ENCODE assay signal across 7 mouse cellular contexts in genomic region chr17:35935763-35936162, GRCm38 (mm10). TPM values are rescaled to one million over a fixed set of nuclear protein-coding genes. Genes with fewer than 3 reads are reported as not detected.
A peak's percentile ranks its signal among the peaks of the same experiment; 100 is the strongest.
DNase-seq lines count a peak whose midpoint lies in the region; ATAC-seq and TF ChIP-seq lines count a peak whose summit lies in the region.
"Not testable (repeated sequence)": the region's sequence is repeated elsewhere in the genome, so short reads cannot be mapped to it uniquely, and the experiment has no call there.

No protein-coding gene starts in this region.

- not testable (repeated sequence) for H3K9me3 ChIP-seq in E14TG2a.4 (ENCODE audit: low read length); G1E (replicated peaks)

- TF ChIP-seq CTCF in E14TG2a.4 (conservative IDR thresholded peaks at IDR 0.05; ENCODE audit: low read length); G1E (IDR thresholded peaks at IDR 0.05; ENCODE audit: low read depth, low read length): not testable (repeated sequence)

- not testable (repeated sequence) for DNase-seq in G1E (ENCODE audit: low spot score)
- DNase-seq in heart, adult 11 months = peak; percentile 80

- H3K36me3 ChIP-seq in E14TG2a.4 (ENCODE audit: insufficient read depth, low read length) = peaks cover 18% of the 10 kb centered on the region
- H3K36me3 ChIP-seq in G1E (replicated peaks) = peaks cover 10% of the 10 kb centered on the region

- peaks cover 43% of the 10 kb centered on the region for H3K4me1 ChIP-seq in E14TG2a.4 (replicated peaks; ENCODE audit: low read depth, low read length)
- not testable (repeated sequence) for H3K4me1 ChIP-seq in G1E (ENCODE audit: insufficient read depth, low read depth, low read length)

- 0 out of 2 replicates have a peak, but pooled peaks have one; percentile 28 for ATAC-seq in G1E (ENCODE audit: extremely low read depth, insufficient number of reproducible peaks, low FRiP score, poor library complexity, severe bottlenecking)
- peak; percentile 56; the same call in 1 of the 2 replicates for ATAC-seq in cerebellum, adult (ENCODE audit: insufficient number of reproducible peaks, low FRiP score, low TSS enrichment)
- ATAC-seq in erythroid progenitor cell, adult 5-6 weeks (replicated peaks; ENCODE audit: low FRiP score, poor library complexity, severe bottlenecking) = peak; percentile 95
- ATAC-seq in megakaryocyte progenitor cell, adult 5-6 weeks (replicated peaks; ENCODE audit: poor library complexity) = peak; percentile 64
- peak; percentile 49 for ATAC-seq in neutrophil, adult 5-6 weeks (ENCODE audit: extremely low read depth, insufficient number of reproducible peaks, low FRiP score, poor library complexity, severe bottlenecking)

- peak overlapping the region; percentile 76 for H3K4me3 ChIP-seq in E14TG2a.4 (replicated peaks; ENCODE audit: low read length)
- not testable (repeated sequence) for H3K4me3 ChIP-seq in G1E (ENCODE audit: low read depth, low read length)

- not testable (repeated sequence) for H3K27me3 ChIP-seq in E14TG2a.4 (ENCODE audit: insufficient read depth, low read length); G1E (ENCODE audit: insufficient read depth, low read length)

RNA-seq across cellular contexts. Expression of gene Ppp1r10, which starts 19.5 kb away (rescaled TPM):
- total RNA-seq in G1E (2014; fragmentation: Nextera tagmentation) (85.7 and 93.8 TPM in 2 replicates), G1E (2017) (64.7 and 77.3 TPM in 2 replicates)
- 30.9 and 33.0 TPM in 2 replicates for polyA plus RNA-seq in G1E (2012)
- total RNA-seq in erythroid progenitor cell, adult 5-6 weeks (2015; ENCODE audit: low replicate concordance) = 53.7 and 90.1 TPM in 2 replicates
- total RNA-seq in erythroid progenitor cell, adult 5-6 weeks (2017; ENCODE audit: low replicate concordance) = 67.5 and 87.5 TPM in 2 replicates
- 75.7 and 80.1 TPM in 2 replicates for total RNA-seq in megakaryocyte progenitor cell, adult 5-6 weeks (2015)
- total RNA-seq in megakaryocyte progenitor cell, adult 5-6 weeks (2017) = 121 and 126 TPM in 2 replicates
- total RNA-seq in neutrophil, adult 5-6 weeks (2017) = 413 and 415 TPM in 2 replicates

RNA-seq across cellular contexts. Expression of gene Mrps18b, which starts 19.6 kb away (rescaled TPM):
- total RNA-seq in G1E (2014; fragmentation: Nextera tagmentation) (107 and 118 TPM in 2 replicates), G1E (2017) (103 and 127 TPM in 2 replicates)
- polyA plus RNA-seq in G1E (2012) = 7.8 and 8.9 TPM in 2 replicates
- total RNA-seq in erythroid progenitor cell, adult 5-6 weeks (2015; ENCODE audit: low replicate concordance) = 16.9 and 18.0 TPM in 2 replicates
- 13.5 and 50.5 TPM in 2 replicates for total RNA-seq in erythroid progenitor cell, adult 5-6 weeks (2017; ENCODE audit: low replicate concordance)
- total RNA-seq in megakaryocyte progenitor cell, adult 5-6 weeks (2015) = 96.2 and 142 TPM in 2 replicates
- 68.3 and 76.4 TPM in 2 replicates for total RNA-seq in megakaryocyte progenitor cell, adult 5-6 weeks (2017)
- total RNA-seq in neutrophil, adult 5-6 weeks (2017) = 29.3 and 36.8 TPM in 2 replicates

RNA-seq across cellular contexts. Expression of gene Atat1, which starts 25.9 kb away (rescaled TPM):
- 18.1 and 18.3 TPM in 2 replicates for total RNA-seq in G1E (2014; fragmentation: Nextera tagmentation)
- total RNA-seq in G1E (2017) = 7.3 and 10.5 TPM in 2 replicates
- 16.3 and 17.3 TPM in 2 replicates for polyA plus RNA-seq in G1E (2012)
- 7.6 and 26.0 TPM in 2 replicates for total RNA-seq in erythroid progenitor cell, adult 5-6 weeks (2015; ENCODE audit: low replicate concordance)
- 3.0 and 4.0 TPM in 2 replicates for total RNA-seq in erythroid progenitor cell, adult 5-6 weeks (2017; ENCODE audit: low replicate concordance)
- total RNA-seq in megakaryocyte progenitor cell, adult 5-6 weeks (2015) = 6.0 and 8.8 TPM in 2 replicates
- total RNA-seq in megakaryocyte progenitor cell, adult 5-6 weeks (2017) = 4.6 and 10.7 TPM in 2 replicates
- 26.9 and 31.3 TPM in 2 replicates for total RNA-seq in neutrophil, adult 5-6 weeks (2017)

RNA-seq across cellular contexts. Expression of gene Abcf1, which starts 33.8 kb away (rescaled TPM):
- total RNA-seq in G1E (2014; fragmentation: Nextera tagmentation) (77.0 and 80.6 TPM in 2 replicates), G1E (2017) (129 and 176 TPM in 2 replicates)
- polyA plus RNA-seq in G1E (2012) = 167 and 196 TPM in 2 replicates
- 26.3 and 36.9 TPM in 2 replicates for total RNA-seq in erythroid progenitor cell, adult 5-6 weeks (2015; ENCODE audit: low replicate concordance)
- 120 and 139 TPM in 2 replicates for total RNA-seq in erythroid progenitor cell, adult 5-6 weeks (2017; ENCODE audit: low replicate concordance)
- 46.1 and 50.1 TPM in 2 replicates for total RNA-seq in megakaryocyte progenitor cell, adult 5-6 weeks (2015)
- 150 and 251 TPM in 2 replicates for total RNA-seq in megakaryocyte progenitor cell, adult 5-6 weeks (2017)
- total RNA-seq in neutrophil, adult 5-6 weeks (2017) = 162 and 172 TPM in 2 replicates

RNA-seq across cellular contexts. Expression of gene 2310061I04Rik, which starts 38.5 kb away (rescaled TPM):
- total RNA-seq in G1E (2014; fragmentation: Nextera tagmentation) (32.7 and 45.0 TPM in 2 replicates), G1E (2017) (3.1 and 3.3 TPM in 2 replicates)
- polyA plus RNA-seq in G1E (2012) = 163 and 185 TPM in 2 replicates
- 37.7 and 68.5 TPM in 2 replicates for total RNA-seq in erythroid progenitor cell, adult 5-6 weeks (2015; ENCODE audit: low replicate concordance)
- 2.9 and 3.7 TPM in 2 replicates for total RNA-seq in erythroid progenitor cell, adult 5-6 weeks (2017; ENCODE audit: low replicate concordance)
- total RNA-seq in megakaryocyte progenitor cell, adult 5-6 weeks (2015) = 38.8 and 51.8 TPM in 2 replicates
- total RNA-seq in megakaryocyte progenitor cell, adult 5-6 weeks (2017) = 4.5 and 7.5 TPM in 2 replicates
- total RNA-seq in neutrophil, adult 5-6 weeks (2017) = 9.6 and 12.8 TPM in 2 replicates

Comparison
In these comparisons a context has a peak if more than half of its experiments do, and no peak if none do; other contexts are left out.
1. ATAC-seq: peak in every context shown above with its lines; median percentile 95 in erythroid progenitor cell, adult 5-6 weeks; 64 in megakaryocyte progenitor cell, adult 5-6 weeks; 56 in cerebellum, adult; 49 in neutrophil, adult 5-6 weeks; 28 in G1E.